Mouse (Mus musculus): ENCODE measurements around the gene Rab11fip4. TPM values are rescaled to one million over a fixed set of nuclear protein-coding genes. Genes with fewer than 3 reads are reported as not detected.

Gene Rab11fip4
- polyA plus RNA-seq, 2 experiments = 0.46 to 0.63 TPM

- no peaks in the 10 kb centered on the region for H3K4me1 ChIP-seq (replicated peaks; ENCODE audit: control insufficient read depth in 2 of 2, insufficient read depth in 2 of 2, low read length in 1 of 2)
- H3K27me3 ChIP-seq (ENCODE audit: control insufficient read depth, insufficient read depth, low read length) = no peaks in the 10 kb centered on the region
- no peaks in the 10 kb centered on the region for H3K9me3 ChIP-seq (ENCODE audit: control insufficient read depth, low read length)
- H3K4me3 ChIP-seq (ENCODE audit: insufficient read depth in 1 of 2, low read depth in 2 of 2, low read length in 2 of 2) = no peak overlapping the region
- WGBS (ENCODE audit: insufficient replicate concordance) = 34% methylated on average over 4 of the region's 4 CpGs
- DNase-seq (ENCODE audit: low read depth in 3 of 3, low spot score in 3 of 3) = no peak
- H3K36me3 ChIP-seq (replicated peaks; ENCODE audit: control insufficient read depth, insufficient read depth, low read depth) = no peaks in the 10 kb centered on the region
- H3K4me2 ChIP-seq (ENCODE audit: low read depth) = no peak overlapping the region
- no peak for ATAC-seq (ENCODE audit: insufficient read depth)
- no peak overlapping the region for H3K27ac ChIP-seq
- H3K9ac ChIP-seq (replicated peaks) = no peak overlapping the region
- TF ChIP-seq EP300 (IDR thresholded peaks at IDR 0.05; ENCODE audit: low read depth) = no peak
- no peak for TF ChIP-seq CTCF (IDR thresholded peaks at IDR 0.05; ENCODE audit: low read depth)
These were observed 22.7 kb downstream of the Rab11fip4 start for GRCm38 (mm10) chr11:79613711-79614110.

- H3K9ac ChIP-seq (replicated peaks) = no peak overlapping the region
- H3K4me2 ChIP-seq (ENCODE audit: low read depth) = no peak overlapping the region
- no peaks in the 10 kb centered on the region for H3K4me1 ChIP-seq (replicated peaks; ENCODE audit: control insufficient read depth in 2 of 2, insufficient read depth in 2 of 2, low read length in 1 of 2)
- H3K27ac ChIP-seq = no peak overlapping the region
- DNase-seq (ENCODE audit: low read depth in 3 of 3, low spot score in 3 of 3) = no peak
- no peaks in the 10 kb centered on the region for H3K9me3 ChIP-seq (ENCODE audit: control insufficient read depth, low read length)
- no peak for ATAC-seq (ENCODE audit: insufficient read depth)
- H3K4me3 ChIP-seq (ENCODE audit: insufficient read depth in 1 of 2, low read depth in 2 of 2, low read length in 2 of 2) = no peak overlapping the region
- TF ChIP-seq CTCF (IDR thresholded peaks at IDR 0.05; ENCODE audit: low read depth) = no peak
- TF ChIP-seq EP300 (IDR thresholded peaks at IDR 0.05; ENCODE audit: low read depth) = no peak
- no peaks in the 10 kb centered on the region for H3K36me3 ChIP-seq (replicated peaks; ENCODE audit: control insufficient read depth, insufficient read depth, low read depth)
- no peaks in the 10 kb centered on the region for H3K27me3 ChIP-seq (ENCODE audit: control insufficient read depth, insufficient read depth, low read length)
- 53% methylated on average over 3 of the region's 3 CpGs for WGBS (ENCODE audit: insufficient replicate concordance)
These were observed 23.9 kb downstream of the Rab11fip4 start for GRCm38 (mm10) chr11:79614880-79615279.

GRCm38 (mm10) chr11:79615871-79616270 is 24.9 kb downstream of the Rab11fip4 start:
- no peak overlapping the region for H3K9ac ChIP-seq (replicated peaks)
- H3K27ac ChIP-seq = no peak overlapping the region
- H3K27me3 ChIP-seq (ENCODE audit: control insufficient read depth, insufficient read depth, low read length) = no peaks in the 10 kb centered on the region
- H3K4me3 ChIP-seq (ENCODE audit: insufficient read depth in 1 of 2, low read depth in 2 of 2, low read length in 2 of 2) = no peak overlapping the region
- TF ChIP-seq EP300 (IDR thresholded peaks at IDR 0.05; ENCODE audit: low read depth) (no peak), CTCF (IDR thresholded peaks at IDR 0.05; ENCODE audit: low read depth) (no peak)
- 46% methylated on average over 5 of the region's 5 CpGs for WGBS (ENCODE audit: insufficient replicate concordance)
- DNase-seq (ENCODE audit: low read depth in 3 of 3, low spot score in 3 of 3) (no peak), ATAC-seq (ENCODE audit: insufficient read depth) (no peak)
- no peaks in the 10 kb centered on the region for H3K36me3 ChIP-seq (replicated peaks; ENCODE audit: control insufficient read depth, insufficient read depth, low read depth)
- no peak overlapping the region for H3K4me2 ChIP-seq (ENCODE audit: low read depth)
- H3K4me1 ChIP-seq (replicated peaks; ENCODE audit: control insufficient read depth in 2 of 2, insufficient read depth in 2 of 2, low read length in 1 of 2) = no peaks in the 10 kb centered on the region
- H3K9me3 ChIP-seq (ENCODE audit: control insufficient read depth, low read length) = no peaks in the 10 kb centered on the region

- no peaks in the 10 kb centered on the region for H3K36me3 ChIP-seq (replicated peaks; ENCODE audit: control insufficient read depth, insufficient read depth, low read depth)
- H3K9me3 ChIP-seq (ENCODE audit: control insufficient read depth, low read length) = no peaks in the 10 kb centered on the region
- ATAC-seq (ENCODE audit: insufficient read depth) (no peak), DNase-seq (ENCODE audit: low read depth in 3 of 3, low spot score in 3 of 3) (no peak)
- H3K4me3 ChIP-seq (ENCODE audit: insufficient read depth in 1 of 2, low read depth in 2 of 2, low read length in 2 of 2) = no peak overlapping the region
- no peaks in the 10 kb centered on the region for H3K4me1 ChIP-seq (replicated peaks; ENCODE audit: control insufficient read depth in 2 of 2, insufficient read depth in 2 of 2, low read length in 1 of 2)
- H3K27ac ChIP-seq = no peak overlapping the region
- H3K27me3 ChIP-seq (ENCODE audit: control insufficient read depth, insufficient read depth, low read length) = no peaks in the 10 kb centered on the region
- no peak overlapping the region for H3K9ac ChIP-seq (replicated peaks)
- TF ChIP-seq EP300 (IDR thresholded peaks at IDR 0.05; ENCODE audit: low read depth) (no peak), CTCF (IDR thresholded peaks at IDR 0.05; ENCODE audit: low read depth) (no peak)
- WGBS (ENCODE audit: insufficient replicate concordance) = 76% methylated on average over 8 of the region's 8 CpGs
- H3K4me2 ChIP-seq (ENCODE audit: low read depth) = no peak overlapping the region
These were observed 27.0 kb downstream of the Rab11fip4 start for GRCm38 (mm10) chr11:79617991-79618390.

- ATAC-seq (ENCODE audit: insufficient read depth) (no peak), DNase-seq (ENCODE audit: low read depth in 3 of 3, low spot score in 3 of 3) (peak in 2 of 3 experiments; percentile 17 to 20)
- TF ChIP-seq CTCF (IDR thresholded peaks at IDR 0.05; ENCODE audit: low read depth) (no peak), EP300 (IDR thresholded peaks at IDR 0.05; ENCODE audit: low read depth) (no peak)
- Histone ChIP-seq H3K4me2 (ENCODE audit: low read depth) (no peak overlapping the region), H3K4me3 (ENCODE audit: insufficient read depth in 1 of 2, low read depth in 2 of 2, low read length in 2 of 2) (no peak overlapping the region), H3K9ac (replicated peaks) (no peak overlapping the region), H3K36me3 (replicated peaks; ENCODE audit: control insufficient read depth, insufficient read depth, low read depth) (no peaks in the 10 kb centered on the region), H3K27ac (no peak overlapping the region), H3K9me3 (ENCODE audit: control insufficient read depth, low read length) (no peaks in the 10 kb centered on the region), H3K27me3 (ENCODE audit: control insufficient read depth, insufficient read depth, low read length) (no peaks in the 10 kb centered on the region), H3K4me1 (replicated peaks; ENCODE audit: control insufficient read depth in 2 of 2, insufficient read depth in 2 of 2, low read length in 1 of 2) (no peaks in the 10 kb centered on the region)
- WGBS (ENCODE audit: insufficient replicate concordance) = 38% methylated on average over 5 of the region's 5 CpGs
These were observed 32.0 kb downstream of the Rab11fip4 start for GRCm38 (mm10) chr11:79623029-79623428.
